Mouse (Mus musculus) activated CD4-positive, CD25-positive, alpha-beta regulatory T cell, adult 4 months (primary cell): ENCODE data around the gene Fam69b. TPM values are rescaled to one million over a fixed set of nuclear protein-coding genes. Genes with fewer than 3 reads are reported as not detected.

Experiments
- ATAC-seq: one replicate; pipeline ENCODE4 v1.8.0; 2017
- polyA plus RNA-seq, 2 experiments: library from polyadenylated mRNA; unstranded; fragments of 100-300 nt; shearing (Covaris generic); gene quantifications; one replicate each; pipeline ENCODE4 v1.2.1; 2017

The Fam69b gene
- polyA plus RNA-seq, 2 experiments from 2014 or later, result 0.90 to 2.1 TPM

GRCm38 (mm10) chr2:26628792-26629437, 658 bp downstream of the Fam69b start:
- ATAC-seq, result no peak

- no peak for ATAC-seq
Measured at GRCm38 (mm10) chr2:26632541-26633395, 4.5 kb downstream of the Fam69b start.

- no peak for ATAC-seq
Measured at GRCm38 (mm10) chr2:26633953-26634530, 5.8 kb downstream of the Fam69b start.

GRCm38 (mm10) chr2:26634629-26635488, 6.6 kb downstream of the Fam69b start:
- no peak for ATAC-seq

- no peak for ATAC-seq
Measured at GRCm38 (mm10) chr2:26635489-26636324, 7.5 kb downstream of the Fam69b start.

GRCm38 (mm10) chr2:26636325-26636635, 8.0 kb downstream of the Fam69b start:
- ATAC-seq, result no peak

GRCm38 (mm10) chr2:26637316-26637932, 9.2 kb downstream of the Fam69b start:
- ATAC-seq, result no peak

GRCm38 (mm10) chr2:26638039-26638438, 9.8 kb downstream of the Fam69b start:
- ATAC-seq, result no peak

GRCm38 (mm10) chr2:26638572-26638971, 10.3 kb downstream of the Fam69b start:
- ATAC-seq, result no peak

- peak; percentile 33 for ATAC-seq
Measured at GRCm38 (mm10) chr2:26639083-26639482, 10.8 kb downstream of the Fam69b start.

GRCm38 (mm10) chr2:26639838-26640830, 11.9 kb downstream of the Fam69b start:
- ATAC-seq, result peak; percentile 86

GRCm38 (mm10) chr2:26641006-26641647, 12.9 kb downstream of the Fam69b start:
- ATAC-seq, result no peak

GRCm38 (mm10) chr2:26643942-26644341, 15.7 kb downstream of the Fam69b start:
- ATAC-seq, result no peak

- peak; percentile 96 for ATAC-seq
Measured at GRCm38 (mm10) chr2:26646643-26647293, 18.5 kb downstream of the Fam69b start.

GRCm38 (mm10) chr2:26654687-26655086, 26.4 kb downstream of the Fam69b start:
- ATAC-seq, result no peak

- ATAC-seq, result no peak
Measured at GRCm38 (mm10) chr2:26657426-26657825, 29.2 kb downstream of the Fam69b start.

- peak; percentile 23 for ATAC-seq
Measured at GRCm38 (mm10) chr2:26661143-26661752, 33.0 kb downstream of the Fam69b start.

- ATAC-seq, result no peak
Measured at GRCm38 (mm10) chr2:26661768-26662508, 33.7 kb downstream of the Fam69b start.
